Mouse (Mus musculus) brain, embryonic 14.5 days (tissue): ENCODE measurements around the gene Prim2.

Source experiments
- CTCF ChIP-seq: fragments of 200-500 bp; IDR thresholded peaks from 2 replicates; pipeline ENCODE4 v1.5.1; 2012; ENCODE audit warnings: inconsistent platforms, mild to moderate bottlenecking, moderate library complexity, borderline replicate concordance; ENCODE audit not compliant: insufficient read depth, insufficient read length; ENCODE audit errors: extremely low read depth
- POLR2A ChIP-seq: fragments of 200-500 bp; IDR thresholded peaks from 2 replicates; pipeline ENCODE4 v1.6.1; 2012; ENCODE audit warnings: mild to moderate bottlenecking, inconsistent platforms, borderline replicate concordance; ENCODE audit not compliant: poor library complexity, insufficient read depth, insufficient read length, severe bottlenecking; ENCODE audit errors: extremely low read depth

DNA sequence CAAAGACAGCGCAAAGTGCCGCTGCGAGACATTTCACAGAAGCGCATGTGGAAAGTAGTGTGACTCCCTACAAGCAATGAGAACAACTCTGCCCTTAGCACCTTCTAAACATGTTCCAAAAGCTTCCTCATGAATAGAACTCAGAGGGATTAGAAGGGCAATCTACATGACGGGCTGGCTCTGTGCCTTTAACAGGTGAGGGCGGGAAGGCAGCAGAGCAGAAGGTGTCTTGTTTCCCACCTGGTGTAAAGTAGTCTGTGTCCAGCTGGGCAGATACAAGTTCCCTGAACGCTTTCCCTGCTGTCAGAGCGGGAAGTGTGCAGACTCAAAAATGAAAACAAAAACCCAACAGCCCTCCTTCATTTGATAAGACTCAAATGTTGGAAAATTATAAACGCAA is 169.5 kb downstream of the Prim2 start:
- TF ChIP-seq POLR2A (no peak), CTCF (no peak)
